Mouse (Mus musculus) layer of hippocampus, postnatal 25 days (tissue): ENCODE measurements at regions not wholly inside any gene's neighbourhood (a gene's known extent, or its start where the extent isn't known, plus 50 kb on each side); places are given as distances from the start of the nearest gene placed in this dataset.

Source experiments
- DNase-seq, 2 experiments: peaks; one replicate each; pipeline ENCODE4 v3.0.0; 2022; ENCODE audit warnings: mixed read lengths in 2 of 2, low spot score in 1 of 2; ENCODE audit errors: extremely low spot score in 1 of 2

DNA sequence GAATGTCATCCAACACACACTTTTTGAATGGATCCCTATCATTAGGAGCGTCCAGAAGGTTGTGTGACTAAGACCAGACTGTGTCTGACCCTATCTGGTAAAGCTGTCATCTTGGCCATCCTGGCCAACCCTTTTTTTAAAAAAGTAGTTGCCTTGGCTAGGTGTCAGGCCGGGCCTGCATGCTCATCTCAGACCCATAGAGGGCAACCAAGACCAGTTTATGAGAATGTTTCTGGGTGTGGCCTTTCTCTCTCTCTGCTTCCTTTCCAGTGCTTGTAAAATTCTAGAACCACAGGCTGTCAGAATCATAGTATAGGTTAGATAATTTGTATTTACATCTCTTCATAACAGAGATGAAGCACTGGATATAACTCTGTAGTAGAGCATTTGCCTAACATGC, 62.8 kb upstream of the Las1l start:
- peak in 1 of 2 experiments; percentile 41 for DNase-seq

DNA sequence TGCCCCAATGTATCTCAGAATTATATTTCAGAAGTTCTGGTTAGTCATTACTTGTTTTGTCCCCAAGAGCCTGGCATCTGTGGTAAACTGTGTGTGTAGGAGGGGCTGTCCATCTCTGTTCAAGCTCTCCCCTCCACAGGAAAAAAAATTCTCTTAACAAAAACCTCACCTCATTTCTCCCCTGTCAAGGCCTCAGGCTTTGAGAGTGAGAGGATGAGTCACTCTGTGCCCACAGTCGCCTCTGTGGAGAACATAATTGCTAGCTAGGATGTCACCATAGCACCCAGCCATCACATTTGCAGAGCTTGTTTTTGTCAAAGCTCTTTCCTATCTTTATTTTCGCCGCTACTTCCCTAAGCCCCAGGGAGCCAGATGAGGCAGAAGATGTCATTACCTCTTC, 63.6 kb upstream of the Las1l start:
- DNase-seq, result no peak

DNA sequence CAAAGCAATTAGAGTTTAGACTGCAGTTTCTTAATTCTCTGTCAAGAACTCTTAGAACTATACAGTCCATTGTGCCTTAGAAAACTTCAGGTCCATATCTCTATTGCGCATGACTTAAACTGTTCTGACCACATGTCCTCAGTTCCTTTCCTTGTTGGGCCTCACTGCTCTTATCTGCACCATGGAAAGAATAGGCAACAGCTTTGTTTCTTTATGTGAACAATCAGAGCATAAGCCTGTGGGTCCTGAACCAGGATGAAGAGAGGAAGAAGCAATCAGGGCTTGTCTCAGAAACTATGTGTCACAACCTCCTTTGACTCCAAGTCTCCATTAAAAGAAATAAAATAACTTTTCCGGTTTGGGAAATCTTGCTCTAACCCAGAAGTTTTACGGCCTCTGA, 68.6 kb upstream of the Las1l start:
- DNase-seq, result no peak

DNA sequence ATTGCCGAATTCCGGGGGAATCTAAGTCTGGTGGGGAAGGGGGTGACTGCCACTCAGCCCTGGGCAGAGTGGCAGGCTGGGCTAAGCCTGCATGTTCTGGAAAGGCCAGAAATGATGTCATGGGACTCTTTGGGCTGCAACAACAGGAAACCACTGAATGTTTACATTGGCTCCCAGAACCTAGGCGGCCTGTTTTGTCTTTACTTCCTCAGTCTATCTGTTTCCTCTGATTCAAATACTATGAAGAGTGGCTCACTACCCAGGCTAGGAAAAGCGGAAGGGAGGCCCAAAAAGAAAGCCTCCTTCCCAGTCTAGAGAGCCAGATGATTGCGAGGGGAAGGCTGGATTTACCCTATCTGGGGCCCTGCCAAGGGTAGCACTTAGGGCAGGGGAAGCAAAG, 69.1 kb upstream of the Las1l start:
- no peak for DNase-seq

DNA sequence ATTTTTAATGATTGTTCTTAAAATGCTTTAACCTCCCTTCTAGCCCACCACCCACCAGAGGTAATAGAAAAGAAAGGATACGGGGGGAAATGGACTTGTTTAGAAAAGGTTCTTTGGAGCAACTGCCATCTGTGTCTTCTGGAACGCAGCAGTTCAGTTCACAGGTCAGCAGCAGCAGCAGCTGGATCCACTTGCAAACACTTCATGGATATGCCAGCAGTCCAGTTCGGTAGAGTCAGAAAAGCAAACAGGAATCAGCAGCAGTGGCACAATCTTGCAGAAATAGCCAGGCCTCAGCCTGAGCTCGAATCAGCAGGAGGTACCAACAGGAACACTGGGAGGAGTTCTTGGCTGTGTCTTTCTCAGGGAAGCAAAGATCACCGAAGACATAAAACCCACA, 64.3 kb upstream of the Msn start:
- DNase-seq, result no peak

DNA sequence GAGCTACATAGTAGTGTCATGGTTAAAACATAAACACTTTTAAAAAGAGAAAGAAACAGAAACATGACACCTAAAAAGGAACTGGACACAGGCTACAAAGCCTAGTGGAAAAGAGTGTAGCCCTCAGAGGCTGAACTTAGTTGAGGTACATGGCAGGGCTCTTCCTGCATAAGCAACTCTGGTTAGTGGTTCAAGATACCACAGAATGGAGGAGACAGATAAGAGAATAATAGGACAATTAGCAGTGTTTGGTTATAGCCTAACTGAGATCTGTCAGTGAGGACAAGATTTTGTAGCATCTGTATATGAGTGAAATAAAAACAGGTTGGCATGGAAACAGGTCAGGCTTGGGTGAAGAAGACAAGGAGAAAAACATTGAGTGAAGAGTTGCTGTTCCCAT, 60.5 kb upstream of the Msn start:
- no peak for DNase-seq

DNA sequence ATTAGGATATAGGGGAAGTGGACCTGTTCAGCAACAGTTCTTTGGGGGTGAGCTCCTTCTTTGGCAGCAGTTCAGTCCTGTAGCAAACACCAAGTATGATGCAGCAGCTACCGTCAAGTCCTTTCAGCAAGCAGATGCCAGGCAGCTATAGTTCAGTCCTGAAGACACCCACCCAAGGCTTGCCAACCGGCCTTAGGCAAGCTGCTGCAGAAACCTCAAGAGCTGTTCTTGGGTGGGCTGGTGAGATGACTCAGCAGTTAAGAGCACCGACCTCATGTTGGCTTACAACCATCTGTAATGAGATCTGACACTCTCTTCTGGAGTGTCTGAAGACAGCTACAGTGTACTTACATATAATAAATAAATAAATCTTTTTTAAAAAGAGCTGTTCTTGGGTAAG, 53.6 kb upstream of the Msn start:
- DNase-seq, result no peak
